Mouse (Mus musculus): Measurements from ENCODE around the gene Pou5f2.

- TF ChIP-seq CTCF (IDR thresholded peaks at IDR 0.05; ENCODE audit: borderline replicate concordance, insufficient read depth, low read length) (no peak), POLR2A (IDR thresholded peaks at IDR 0.05; ENCODE audit: low read depth, low read length) (no peak)
These were observed 42.4 kb upstream of the Pou5f2 start for GRCm38 (mm10) chr13:77982105-77982851.
